Mouse (Mus musculus) kidney, adult 2 months (tissue): ENCODE results near the gene Snx9. TPM values are rescaled to one million over a fixed set of nuclear protein-coding genes. Genes with fewer than 3 reads are reported as not detected.

ENCODE experiments used
- DNase-seq: peaks from one replicate; pipeline ENCODE4 v3.0.0; 2021
- H3K27ac ChIP-seq: fragments of 200-500 bp; 2 replicates; pipeline ENCODE4 v1.5.1; 2012; ENCODE audit warnings: low read depth, low read length, control low read depth, inconsistent platforms; ENCODE audit not compliant: insufficient read depth
- H3K27me3 ChIP-seq: fragments of 200-500 bp; replicated peaks from 2 replicates; pipeline ENCODE4 v1.6.1; 2012; ENCODE audit warnings: mild to moderate bottlenecking, moderate library complexity, low read length, inconsistent platforms; ENCODE audit not compliant: control insufficient read depth, insufficient read depth
- H3K36me3 ChIP-seq: fragments of 200-500 bp; 2 replicates; pipeline ENCODE4 v1.6.1; 2012; ENCODE audit warnings: mild to moderate bottlenecking, moderate library complexity, low read length, inconsistent platforms; ENCODE audit not compliant: control insufficient read depth, insufficient read depth
- H3K4me1 ChIP-seq: fragments of 200-500 bp; 2 replicates; pipeline ENCODE4 v1.6.1; 2011; ENCODE audit warnings: low read length; ENCODE audit not compliant: control insufficient read depth, insufficient read depth
- H3K4me3 ChIP-seq: fragments of 200-500 bp; 2 replicates; pipeline ENCODE4 v1.5.1; 2011; ENCODE audit warnings: mild to moderate bottlenecking, low read depth, low read length, control low read depth; ENCODE audit not compliant: insufficient read depth
- CTCF ChIP-seq: fragments of 200-500 bp; conservative IDR thresholded peaks from 2 replicates; pipeline ENCODE4 v1.5.1; 2011; ENCODE audit warnings: low read depth, mild to moderate bottlenecking, control low read depth, low read length, moderate library complexity, mixed read lengths; ENCODE audit not compliant: insufficient read depth, insufficient read length
- POLR2A ChIP-seq: fragments of 200-500 bp; IDR thresholded peaks from one replicate; pipeline ENCODE4 v1.6.1; 2011; ENCODE audit warnings: low read depth, low read length, control low read depth
- WGBS: fragments of 180-500 bp; shearing (Covaris S2); methylation state at CpG from one replicate; pipeline ENCODE4 v1.1.7; 2018; 5-methylcytosine and 5-hydroxymethylcytosine counted together
- polyA plus RNA-seq: library from polyadenylated mRNA; depleted of rRNA; stranded (reverse); fragments of >200 nt; gene quantifications from 2 replicates; pipeline ENCODE4 v1.2.3, GENCODE M21; 2012

Gene Snx9
- polyA plus RNA-seq, 1 experiment = 56.6 TPM

DNA sequence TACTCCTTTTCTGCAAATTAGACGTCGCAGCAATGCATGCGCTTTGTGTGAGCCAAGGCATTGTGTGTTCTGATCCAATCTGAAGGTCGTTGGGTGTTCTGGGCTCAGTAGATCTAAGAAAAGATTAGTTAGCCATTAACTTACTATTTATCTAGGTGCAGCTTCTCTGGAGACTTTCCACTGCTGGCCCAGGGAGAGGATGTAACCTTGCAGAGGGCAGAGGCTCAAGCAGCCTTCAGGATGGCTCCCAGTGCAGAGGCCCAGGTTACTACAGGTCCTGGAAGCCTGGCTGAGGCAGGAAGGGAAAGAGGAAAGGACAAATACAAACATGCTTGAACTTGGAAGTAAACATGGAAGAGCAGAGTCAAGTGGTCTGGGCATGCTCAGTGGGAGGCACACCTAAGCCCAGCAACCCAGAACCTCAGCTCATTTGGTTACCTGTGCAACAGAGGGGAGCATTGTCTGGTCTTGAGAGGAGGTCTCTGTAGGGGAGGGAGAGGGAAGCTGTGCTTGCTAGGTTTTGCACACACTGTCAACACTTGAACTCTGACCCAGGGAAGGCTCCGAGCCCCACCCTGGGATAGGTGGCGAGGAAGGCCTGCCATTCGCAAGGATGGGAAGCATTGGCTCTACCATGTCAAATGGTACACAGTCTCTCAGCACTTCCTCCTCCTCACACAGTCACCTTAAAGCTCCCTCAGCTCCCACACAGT is 27.3 kb downstream of the Snx9 start:
- H3K27me3 ChIP-seq = no peaks in the 10 kb centered on the region
- TF ChIP-seq POLR2A (no peak), CTCF (no peak)
- H3K27ac ChIP-seq = peak overlapping the region; percentile 61
- WGBS = 47% methylated on average over 7 of the region's 7 CpGs
- peak; percentile 86 for DNase-seq
- H3K4me1 ChIP-seq = peaks cover 42% of the 10 kb centered on the region
- no peak overlapping the region for H3K4me3 ChIP-seq
- H3K36me3 ChIP-seq = no peaks in the 10 kb centered on the region

DNA sequence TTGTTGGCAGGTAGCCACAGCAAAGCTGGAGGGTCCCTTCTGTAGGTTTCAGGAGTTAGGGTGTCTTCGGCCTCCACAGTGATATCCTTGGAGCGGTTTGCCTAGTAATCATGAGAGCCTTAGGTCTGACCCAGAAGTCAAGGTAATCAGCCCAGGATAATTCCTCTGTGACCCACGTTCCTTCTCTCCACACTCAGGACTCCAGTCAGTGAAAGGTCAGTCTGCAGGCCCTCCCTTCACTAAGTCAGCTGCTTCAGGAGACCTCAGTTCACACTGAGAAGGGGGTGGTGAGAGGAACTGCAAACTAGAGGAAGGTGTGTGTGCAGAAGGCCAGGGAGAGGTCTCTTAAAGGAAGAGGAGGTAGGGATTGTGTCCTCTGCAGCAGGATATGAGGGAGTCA is 28.3 kb downstream of the Snx9 start:
- Histone ChIP-seq H3K4me3 (no peak overlapping the region), H3K27me3 (no peaks in the 10 kb centered on the region), H3K36me3 (no peaks in the 10 kb centered on the region), H3K27ac (peak overlapping the region; percentile 45; the same call in 1 of the 2 replicates), H3K4me1 (peaks cover 42% of the 10 kb centered on the region)
- peak; percentile 55 for DNase-seq
- no peak for TF ChIP-seq CTCF
- no peak for TF ChIP-seq POLR2A
- 54% methylated on average over 3 of the region's 3 CpGs for WGBS

- TF ChIP-seq CTCF (no peak), POLR2A (no peak)
- peaks cover 42% of the 10 kb centered on the region for H3K4me1 ChIP-seq
- no peak for DNase-seq
- peak overlapping the region; percentile 45; the same call in 1 of the 2 replicates for H3K27ac ChIP-seq
- H3K27me3 ChIP-seq = no peaks in the 10 kb centered on the region
- no peaks in the 10 kb centered on the region for H3K36me3 ChIP-seq
- no peak overlapping the region for H3K4me3 ChIP-seq
- 30% methylated on average over 5 of the region's 5 CpGs for WGBS
Measured at GRCm38 (mm10) chr17:5870002-5870401, 28.9 kb downstream of the Snx9 start.

GRCm38 (mm10) chr17:5870696-5871095 is 29.6 kb downstream of the Snx9 start:
- WGBS = 67% methylated on average over 11 of the region's 11 CpGs
- Histone ChIP-seq H3K4me3 (no peak overlapping the region), H3K27ac (no peak overlapping the region), H3K4me1 (peaks cover 42% of the 10 kb centered on the region), H3K36me3 (no peaks in the 10 kb centered on the region), H3K27me3 (no peaks in the 10 kb centered on the region)
- peak; percentile 74 for DNase-seq
- TF ChIP-seq POLR2A (no peak), CTCF (no peak)

- TF ChIP-seq POLR2A = no peak
- TF ChIP-seq CTCF = 0 out of 2 replicates have a peak, but pooled peaks have one; percentile 8
- Histone ChIP-seq H3K27me3 (no peaks in the 10 kb centered on the region), H3K4me1 (peaks cover 34% of the 10 kb centered on the region), H3K27ac (no peak overlapping the region), H3K4me3 (no peak overlapping the region), H3K36me3 (no peaks in the 10 kb centered on the region)
- 8% methylated on average over 12 of the region's 12 CpGs for WGBS
- peak; percentile 85 for DNase-seq
Measured at GRCm38 (mm10) chr17:5872506-5872905, 31.4 kb downstream of the Snx9 start.

GRCm38 (mm10) chr17:5874565-5874964 is 33.4 kb downstream of the Snx9 start:
- Histone ChIP-seq H3K27me3 (no peaks in the 10 kb centered on the region), H3K36me3 (no peaks in the 10 kb centered on the region), H3K4me3 (no peak overlapping the region), H3K27ac (no peak overlapping the region), H3K4me1 (peaks cover 14% of the 10 kb centered on the region)
- no peak for TF ChIP-seq POLR2A
- 94% methylated on average over 1 of the region's 1 CpGs for WGBS
- no peak for DNase-seq

GRCm38 (mm10) chr17:5877611-5878157 is 36.6 kb downstream of the Snx9 start:
- Histone ChIP-seq H3K4me1 (no peaks in the 10 kb centered on the region), H3K4me3 (no peak overlapping the region), H3K27me3 (no peaks in the 10 kb centered on the region), H3K36me3 (no peaks in the 10 kb centered on the region), H3K27ac (no peak overlapping the region)
- TF ChIP-seq POLR2A = no peak
- TF ChIP-seq CTCF = no peak
- WGBS = 86% methylated on average over 10 of the region's 10 CpGs
- DNase-seq = no peak
